Mouse (Mus musculus): ENCODE results near the gene Rp2.
A peak's percentile ranks its signal among the peaks of the same experiment; 100 is the strongest.

Rp2 gene

DNA sequence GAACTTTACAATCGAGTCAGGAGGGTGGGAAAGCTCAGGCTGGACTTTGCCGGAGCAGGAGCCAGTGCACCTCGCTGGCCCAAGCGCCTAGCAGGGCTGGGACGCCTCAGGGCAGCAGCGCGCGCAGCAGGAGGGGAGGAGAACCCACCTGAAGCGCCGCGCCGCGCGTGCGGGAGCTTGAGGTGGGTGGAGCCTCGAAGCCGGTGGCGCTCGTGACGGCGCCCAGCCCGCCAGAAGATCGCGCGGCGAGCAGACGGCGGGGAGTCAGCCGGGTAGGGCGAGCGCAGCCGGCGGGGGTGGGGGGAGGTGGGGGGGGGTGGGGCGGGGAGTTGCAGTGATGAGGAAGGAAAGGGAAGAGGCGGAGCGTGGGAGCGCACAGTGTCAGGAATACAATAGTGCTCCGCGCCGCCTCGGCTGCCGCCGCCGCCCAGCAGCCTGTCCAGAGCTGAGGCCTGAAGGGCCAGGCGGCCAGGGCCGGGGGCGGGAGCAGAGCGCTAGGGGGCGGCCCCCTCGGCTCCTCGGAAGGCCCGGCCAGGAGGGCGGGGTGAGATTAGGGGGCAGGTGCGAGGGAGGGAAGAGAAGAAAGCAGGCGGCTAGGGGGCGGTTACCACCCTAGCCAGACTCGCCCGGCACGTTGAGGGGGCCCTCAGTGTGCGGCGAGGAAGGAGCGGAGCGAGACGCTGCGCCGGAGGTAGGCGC is 61.0 kb downstream of the Rp2 start, which contains the start of gene Jade3:
TSS of gene Jade3 (plus strand) at position 549 of the 699 bp plus-strand sequence.
- DNase-seq (ENCODE audit: low spot score in 2 of 2), result peak; percentile 17 to 36

- DNase-seq (ENCODE audit: low spot score in 2 of 2), result peak in 1 of 2 experiments; percentile 6
Observed at GRCm38 (mm10) chrX:20425839-20426449, 61.7 kb downstream of the Rp2 start.
